Mouse (Mus musculus): ENCODE measurements around the gene Igsf3.
"Not testable (repeated sequence)": the region's sequence is repeated elsewhere in the genome, so short reads cannot be mapped to it uniquely, and the experiment has no call there.

The Igsf3 gene

GRCm38 (mm10) chr3:101406097-101406496, 29.2 kb downstream of the Igsf3 start:
- DNase-seq, result no peak

GRCm38 (mm10) chr3:101407568-101407967, 30.7 kb downstream of the Igsf3 start:
- DNase-seq, result no peak

- no peak for DNase-seq
Measured at GRCm38 (mm10) chr3:101408953-101409750, 32.3 kb downstream of the Igsf3 start.

GRCm38 (mm10) chr3:101410202-101410601, 33.3 kb downstream of the Igsf3 start:
- no peak for DNase-seq

- DNase-seq, result no peak
Measured at GRCm38 (mm10) chr3:101410745-101411144, 33.9 kb downstream of the Igsf3 start.

- no peak for DNase-seq
Measured at GRCm38 (mm10) chr3:101411626-101412025, 34.7 kb downstream of the Igsf3 start.

GRCm38 (mm10) chr3:101412115-101412514, 35.2 kb downstream of the Igsf3 start:
- DNase-seq, result no peak

- not testable (repeated sequence) for DNase-seq
Measured at GRCm38 (mm10) chr3:101413013-101413412, 36.1 kb downstream of the Igsf3 start.

- DNase-seq, result no peak
Measured at GRCm38 (mm10) chr3:101418740-101419652, 42.1 kb downstream of the Igsf3 start.

- DNase-seq, result no peak
Measured at GRCm38 (mm10) chr3:101419653-101419994, 42.7 kb downstream of the Igsf3 start.

- no peak for DNase-seq
Measured at GRCm38 (mm10) chr3:101423188-101423587, 46.3 kb downstream of the Igsf3 start.

- DNase-seq, result no peak
Measured at GRCm38 (mm10) chr3:101424295-101424885, 47.5 kb downstream of the Igsf3 start.

GRCm38 (mm10) chr3:101429982-101430754, 53.3 kb downstream of the Igsf3 start:
- DNase-seq, result peak; percentile 25 to 42

- no peak for DNase-seq
Measured at GRCm38 (mm10) chr3:101430755-101431115, 53.9 kb downstream of the Igsf3 start.

GRCm38 (mm10) chr3:101435672-101436071, 58.8 kb downstream of the Igsf3 start:
- DNase-seq, result no peak

- DNase-seq, result no peak
Measured at GRCm38 (mm10) chr3:101436469-101436868, 59.6 kb downstream of the Igsf3 start.

- no peak for DNase-seq
Measured at GRCm38 (mm10) chr3:101437021-101437563, 60.2 kb downstream of the Igsf3 start.

GRCm38 (mm10) chr3:101443265-101443881, 66.5 kb downstream of the Igsf3 start:
- no peak for DNase-seq

GRCm38 (mm10) chr3:101444437-101444836, 67.6 kb downstream of the Igsf3 start:
- DNase-seq, result no peak

GRCm38 (mm10) chr3:101447239-101447638, 70.4 kb downstream of the Igsf3 start:
- no peak for DNase-seq

- no peak for DNase-seq
Measured at GRCm38 (mm10) chr3:101448765-101449164, 71.9 kb downstream of the Igsf3 start.
